Mouse (Mus musculus) olfactory bulb, adult 2 months (tissue): Measurements from ENCODE around the gene Rbm8a.
"Not testable (repeated sequence)": the region's sequence is repeated elsewhere in the genome, so short reads cannot be mapped to it uniquely, and the experiment has no call there.

Source experiments
- CTCF ChIP-seq: fragments of 200-500 bp; IDR thresholded peaks from 2 replicates; pipeline ENCODE4 v1.5.1; 2012; ENCODE audit warnings: low read depth, mild to moderate bottlenecking, low read length, moderate library complexity; ENCODE audit not compliant: insufficient read depth
- POLR2A ChIP-seq: fragments of 200-500 bp; IDR thresholded peaks from 2 replicates; pipeline ENCODE4 v1.6.1; 2012; ENCODE audit warnings: mild to moderate bottlenecking, low read depth, low read length, moderate library complexity; ENCODE audit not compliant: insufficient read depth

DNA sequence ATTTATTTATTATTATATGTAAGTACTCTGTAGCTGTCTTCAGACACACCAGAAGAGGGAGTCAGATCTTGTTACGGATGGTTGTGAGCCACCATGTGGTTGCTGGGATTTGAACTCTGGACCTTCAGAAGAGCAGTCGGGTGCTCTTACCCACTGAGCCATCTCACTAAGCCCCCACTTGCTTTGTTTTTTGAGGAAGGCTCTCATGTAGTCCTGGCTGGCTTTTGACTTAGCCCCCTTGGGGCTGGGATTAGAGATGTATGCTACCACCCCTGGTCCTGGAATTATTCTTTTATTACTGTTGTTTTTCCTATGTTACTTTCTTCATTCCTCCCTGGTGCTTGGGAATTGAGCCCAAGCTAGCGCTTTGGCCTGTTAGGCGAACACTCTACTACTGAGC is 23.7 kb upstream of the Rbm8a start:
- TF ChIP-seq CTCF, POLR2A: not testable (repeated sequence)
